Mouse (Mus musculus) liver, embryonic 12.5 days (tissue): Measurements from ENCODE around the gene Drd1. TPM values are rescaled to one million over a fixed set of nuclear protein-coding genes. Genes with fewer than 3 reads are reported as not detected.

Experiments used
- ATAC-seq: fragments of 200-750 bp; cut with Nextera tagmentation; 2 replicates; pipeline ENCODE4 v1.8.0; 2017; ENCODE audit warnings: moderate number of reproducible peaks, mild to moderate bottlenecking, moderate library complexity
- H3K27ac ChIP-seq: fragments of 300-500 bp; sonication (generic); 2 replicates; pipeline ENCODE4 v1.5.1; 2016; ENCODE audit warnings: mild to moderate bottlenecking
- H3K27me3 ChIP-seq: fragments of 300-500 bp; sonication (generic); replicated peaks from 2 replicates; pipeline ENCODE4 v1.6.1; 2016; ENCODE audit warnings: mild to moderate bottlenecking, moderate library complexity
- H3K36me3 ChIP-seq: fragments of 300-500 bp; sonication (generic); 2 replicates; pipeline ENCODE4 v1.6.1; 2016; ENCODE audit warnings: mild to moderate bottlenecking, moderate library complexity
- H3K4me1 ChIP-seq: fragments of 300-500 bp; sonication (generic); 2 replicates; pipeline ENCODE4 v1.6.1; 2016
- H3K4me2 ChIP-seq: fragments of 300-500 bp; sonication (generic); 2 replicates; pipeline ENCODE4 v1.6.1; 2016; ENCODE audit warnings: mild to moderate bottlenecking, moderate library complexity
- H3K4me3 ChIP-seq: fragments of 300-500 bp; sonication (generic); 2 replicates; pipeline ENCODE4 v1.5.1; 2016; ENCODE audit warnings: mild to moderate bottlenecking, moderate library complexity
- H3K9ac ChIP-seq: fragments of 300-500 bp; sonication (generic); 2 replicates; pipeline ENCODE4 v1.6.1; 2016; ENCODE audit warnings: mild to moderate bottlenecking, moderate library complexity
- H3K9me3 ChIP-seq: fragments of 300-500 bp; sonication (generic); replicated peaks from 2 replicates; pipeline ENCODE4 v1.6.1; 2016; ENCODE audit warnings: mild to moderate bottlenecking, moderate library complexity
- WGBS: fragments of 180-500 bp; shearing (Covaris S2); methylation state at CpG from one replicate; pipeline ENCODE4 v1.1.7; 2016; ENCODE audit not compliant: insufficient replicate concordance; 5-methylcytosine and 5-hydroxymethylcytosine counted together
- polyA plus RNA-seq: library from polyadenylated mRNA; unstranded; fragments of >200 nt; fragmentation: Nextera tagmentation; extraction: Ambion mirVana; gene quantifications from 2 replicates; pipeline ENCODE4 v1.2.1, GENCODE M21; 2016

The Drd1 gene
- polyA plus RNA-seq, 1 experiment from 2014 or later = not detected

GRCm38 (mm10) chr13:54072526-54073057, 17.1 kb upstream of the Drd1 start:
- no peaks in the 10 kb centered on the region for H3K27me3 ChIP-seq
- H3K4me1 ChIP-seq = peaks cover 44% of the 10 kb centered on the region
- WGBS = 8% methylated on average over 10 of the region's 10 CpGs
- H3K27ac ChIP-seq = peak overlapping the region; percentile 84
- H3K36me3 ChIP-seq = peaks cover 28% of the 10 kb centered on the region
- no peaks in the 10 kb centered on the region for H3K9me3 ChIP-seq
- peak overlapping the region; percentile 91 for H3K9ac ChIP-seq
- ATAC-seq = no peak
- peak overlapping the region; percentile 86 for H3K4me3 ChIP-seq
- peak overlapping the region; percentile 76 for H3K4me2 ChIP-seq

DNA sequence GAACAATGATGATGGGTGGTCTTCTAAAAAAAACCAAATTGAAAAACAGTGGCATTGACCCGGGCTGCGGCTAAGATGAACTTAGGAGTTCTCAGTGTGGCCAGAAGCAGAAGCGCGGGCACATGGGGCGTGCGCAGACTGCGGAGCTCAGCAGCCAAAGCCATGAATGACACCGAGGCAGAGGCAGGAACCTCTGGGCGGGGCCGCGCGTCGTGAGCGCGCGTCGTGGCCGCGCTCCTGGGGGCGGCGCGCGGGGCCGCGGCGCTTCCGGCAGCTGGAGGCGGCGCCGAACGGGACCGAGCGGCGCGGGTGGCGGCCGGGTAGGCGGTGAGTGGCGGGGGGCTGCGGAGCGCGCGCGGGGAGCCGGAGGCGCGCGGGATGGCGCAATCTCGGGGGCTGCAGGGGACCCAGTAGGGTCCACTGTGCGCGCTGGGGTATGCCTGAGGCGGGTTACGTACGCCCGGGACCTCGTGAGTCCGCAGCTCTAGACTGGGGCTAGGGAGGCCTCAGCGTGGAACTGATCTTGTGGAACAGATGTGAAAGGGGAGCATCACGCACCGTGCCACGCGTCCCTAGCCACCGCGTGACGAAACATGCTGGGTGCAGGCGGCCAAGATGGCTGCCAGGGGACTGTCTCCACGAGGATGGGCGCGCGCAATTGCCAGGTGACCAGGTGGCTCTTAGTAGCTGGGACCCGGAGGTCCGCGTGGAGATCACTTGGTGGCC, 16.3 kb upstream of the Drd1 start, which contains the start of gene Sfxn1:
Sfxn1 (plus strand) TSS at position 264 of the 726 bp plus-strand sequence.
- Histone ChIP-seq H3K4me2 (peak within 1 kb of the TSS; percentile 76), H3K9me3 (no peaks in the 10 kb centered on the region), H3K36me3 (peaks cover 23% of the 10 kb centered on the region), H3K4me1 (peaks cover 35% of the 10 kb centered on the region), H3K9ac (peak within 1 kb of the TSS; percentile 91), H3K27ac (peak within 1 kb of the TSS; percentile 84), H3K4me3 (peak within 1 kb of the TSS; percentile 86), H3K27me3 (no peaks in the 10 kb centered on the region)
- peak; percentile 83 for ATAC-seq
- under 1% methylated on average over 71 of the region's 74 CpGs for WGBS

DNA sequence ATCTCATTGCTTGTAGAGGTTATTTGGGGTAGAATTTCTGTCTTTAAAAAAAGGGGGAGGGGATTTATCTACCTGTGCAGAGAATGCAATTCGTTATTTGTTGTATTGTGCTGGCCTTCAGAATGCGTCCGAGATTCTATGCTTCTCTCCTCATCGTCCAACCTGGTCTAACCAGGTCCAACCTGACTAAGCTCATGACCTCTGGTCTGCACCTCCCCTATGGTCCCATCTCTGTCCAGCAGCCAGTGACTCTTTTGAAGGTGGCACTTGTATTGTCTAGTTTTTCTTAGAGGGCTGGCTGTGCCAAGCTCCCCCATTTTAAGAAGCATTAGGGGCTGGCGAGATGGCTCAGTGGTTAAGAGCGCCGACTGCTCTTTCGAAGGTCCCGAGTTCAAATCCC, 15.5 kb upstream of the Drd1 start:
- H3K36me3 ChIP-seq = peaks cover 16% of the 10 kb centered on the region
- peaks cover 31% of the 10 kb centered on the region for H3K4me1 ChIP-seq
- no peak overlapping the region for H3K4me2 ChIP-seq
- 85% methylated on average over 9 of the region's 9 CpGs for WGBS
- no peak for ATAC-seq
- no peak overlapping the region for H3K4me3 ChIP-seq
- no peaks in the 10 kb centered on the region for H3K27me3 ChIP-seq
- no peaks in the 10 kb centered on the region for H3K9me3 ChIP-seq
- no peak overlapping the region for H3K27ac ChIP-seq
- no peak overlapping the region for H3K9ac ChIP-seq

GRCm38 (mm10) chr13:54067617-54068166, 12.2 kb upstream of the Drd1 start:
- Histone ChIP-seq H3K4me2 (no peak overlapping the region), H3K27me3 (peaks cover 7% of the 10 kb centered on the region), H3K36me3 (no peaks in the 10 kb centered on the region), H3K4me3 (no peak overlapping the region), H3K9ac (no peak overlapping the region), H3K4me1 (peaks cover 4% of the 10 kb centered on the region), H3K9me3 (no peaks in the 10 kb centered on the region), H3K27ac (no peak overlapping the region)
- ATAC-seq = no peak
- 39% methylated on average over 6 of the region's 6 CpGs for WGBS

- WGBS = 64% methylated on average over 3 of the region's 3 CpGs
- no peaks in the 10 kb centered on the region for H3K36me3 ChIP-seq
- no peaks in the 10 kb centered on the region for H3K9me3 ChIP-seq
- H3K4me1 ChIP-seq = no peaks in the 10 kb centered on the region
- no peak overlapping the region for H3K9ac ChIP-seq
- no peak overlapping the region for H3K4me3 ChIP-seq
- peaks cover 7% of the 10 kb centered on the region for H3K27me3 ChIP-seq
- no peak overlapping the region for H3K4me2 ChIP-seq
- no peak for ATAC-seq
- H3K27ac ChIP-seq = no peak overlapping the region
These were observed 10.7 kb upstream of the Drd1 start for GRCm38 (mm10) chr13:54066081-54066746.

DNA sequence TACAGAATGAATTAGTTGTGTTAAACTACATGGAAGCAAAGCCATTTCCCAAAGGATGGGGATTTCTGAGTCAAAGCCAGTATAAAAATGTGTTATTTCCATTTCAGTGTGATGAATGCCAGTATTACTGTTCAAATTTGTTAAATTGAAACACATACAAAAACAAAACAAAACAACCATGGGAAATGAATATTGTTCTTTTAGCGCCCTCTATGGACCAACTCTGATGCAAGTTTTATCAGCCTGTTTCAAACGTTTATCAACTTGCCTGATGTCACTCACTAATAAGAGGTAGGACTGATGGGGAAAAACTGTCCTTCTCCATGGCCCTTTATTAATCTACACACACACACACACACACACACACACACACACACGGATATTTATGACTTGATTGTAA, 7.8 kb upstream of the Drd1 start:
- no peak for ATAC-seq
- no peak overlapping the region for H3K4me3 ChIP-seq
- peaks cover 10% of the 10 kb centered on the region for H3K27me3 ChIP-seq
- no peaks in the 10 kb centered on the region for H3K36me3 ChIP-seq
- no peak overlapping the region for H3K9ac ChIP-seq
- H3K9me3 ChIP-seq = no peaks in the 10 kb centered on the region
- no peak overlapping the region for H3K4me2 ChIP-seq
- 2% methylated on average over 3 of the region's 3 CpGs for WGBS
- H3K27ac ChIP-seq = no peak overlapping the region
- H3K4me1 ChIP-seq = no peaks in the 10 kb centered on the region

GRCm38 (mm10) chr13:54062068-54062467, 6.6 kb upstream of the Drd1 start:
- Histone ChIP-seq H3K27me3 (peaks cover 19% of the 10 kb centered on the region), H3K27ac (no peak overlapping the region), H3K4me3 (no peak overlapping the region), H3K9me3 (no peaks in the 10 kb centered on the region), H3K36me3 (no peaks in the 10 kb centered on the region), H3K4me2 (no peak overlapping the region), H3K4me1 (no peaks in the 10 kb centered on the region), H3K9ac (no peak overlapping the region)
- 65% methylated on average over 3 of the region's 3 CpGs for WGBS
- ATAC-seq = no peak

GRCm38 (mm10) chr13:54054962-54055361, 543 bp downstream of the Drd1 start:
- Histone ChIP-seq H3K27ac (no peak overlapping the region), H3K4me1 (peaks cover 8% of the 10 kb centered on the region; the same call in 1 of the 2 replicates), H3K4me2 (peak overlapping the region; percentile 68), H3K36me3 (no peaks in the 10 kb centered on the region), H3K27me3 (peaks cover 56% of the 10 kb centered on the region), H3K9me3 (no peaks in the 10 kb centered on the region), H3K9ac (no peak overlapping the region), H3K4me3 (peak overlapping the region; percentile 45)
- no peak for ATAC-seq
- 3% methylated on average over 20 of the region's 20 CpGs for WGBS

- no peak for ATAC-seq
- H3K27me3 ChIP-seq = peaks cover 43% of the 10 kb centered on the region
- peaks cover 8% of the 10 kb centered on the region; the same call in 1 of the 2 replicates for H3K4me1 ChIP-seq
- H3K4me3 ChIP-seq = no peak overlapping the region
- 56% methylated on average over 7 of the region's 7 CpGs for WGBS
- no peak overlapping the region for H3K27ac ChIP-seq
- H3K4me2 ChIP-seq = no peak overlapping the region
- H3K36me3 ChIP-seq = no peaks in the 10 kb centered on the region
- no peak overlapping the region for H3K9ac ChIP-seq
- H3K9me3 ChIP-seq = no peaks in the 10 kb centered on the region
These were observed 3.9 kb downstream of the Drd1 start for GRCm38 (mm10) chr13:54051641-54052040.

GRCm38 (mm10) chr13:54048679-54049352, 6.7 kb downstream of the Drd1 start:
- no peak overlapping the region for H3K27ac ChIP-seq
- H3K4me3 ChIP-seq = no peak overlapping the region
- no peak overlapping the region for H3K9ac ChIP-seq
- no peaks in the 10 kb centered on the region for H3K9me3 ChIP-seq
- no peak overlapping the region for H3K4me2 ChIP-seq
- H3K36me3 ChIP-seq = no peaks in the 10 kb centered on the region
- H3K4me1 ChIP-seq = no peaks in the 10 kb centered on the region
- H3K27me3 ChIP-seq = peaks cover 17% of the 10 kb centered on the region
- WGBS = 68% methylated on average over 7 of the region's 7 CpGs
- ATAC-seq = no peak

- Histone ChIP-seq H3K9ac (no peak overlapping the region), H3K4me1 (no peaks in the 10 kb centered on the region), H3K27ac (no peak overlapping the region), H3K27me3 (no peaks in the 10 kb centered on the region), H3K36me3 (no peaks in the 10 kb centered on the region), H3K9me3 (no peaks in the 10 kb centered on the region), H3K4me2 (no peak overlapping the region), H3K4me3 (no peak overlapping the region)
- no peak for ATAC-seq
- WGBS = 61% methylated on average over 2 of the region's 2 CpGs
These were observed 15.2 kb downstream of the Drd1 start for GRCm38 (mm10) chr13:54040256-54040655.
